Mouse (Mus musculus) myocyte (in vitro differentiated cells): ENCODE measurements at regions not wholly inside any gene's neighbourhood (a gene's known extent, or its start where the extent isn't known, plus 50 kb on each side); places are given as distances from the start of the nearest gene placed in this dataset.

ENCODE experiments used
- H3K27me3 ChIP-seq: one replicate; pipeline ENCODE4 v1.6.1; 2011; ENCODE audit not compliant: control insufficient read depth, insufficient read depth, insufficient read length
- H3K36me3 ChIP-seq: one replicate; pipeline ENCODE4 v1.6.1; 2011; ENCODE audit not compliant: control insufficient read depth, insufficient read depth
- H3K4me2 ChIP-seq: one replicate; pipeline ENCODE4 v1.6.1; 2011; ENCODE audit warnings: low read depth, control low read depth
- H3K4me3 ChIP-seq: one replicate; pipeline ENCODE4 v1.5.1; 2011; ENCODE audit warnings: mild to moderate bottlenecking, control low read depth, moderate library complexity
- H3K79me2 ChIP-seq: one replicate; pipeline ENCODE4 v1.6.1; 2011; ENCODE audit not compliant: control insufficient read depth, insufficient read depth
- H3ac ChIP-seq: one replicate; pipeline ENCODE4 v1.6.1; 2011; ENCODE audit not compliant: control insufficient read depth, insufficient read length
- CEBPB ChIP-seq: IDR thresholded peaks from 2 replicates; pipeline ENCODE4 v1.6.1; 2011; ENCODE audit warnings: mild to moderate bottlenecking, moderate library complexity; ENCODE audit not compliant: poor library complexity, insufficient read depth, severe bottlenecking
- E2F4 ChIP-seq: IDR thresholded peaks from one replicate; pipeline ENCODE4 v1.6.1; 2011; ENCODE audit warnings: mild to moderate bottlenecking, control low read depth, moderate library complexity; ENCODE audit not compliant: insufficient read depth
- MAX ChIP-seq: IDR thresholded peaks from one replicate; pipeline ENCODE4 v1.6.1; 2011; ENCODE audit warnings: low read depth, mild to moderate bottlenecking, control low read depth
- MYOD1 ChIP-seq, 3 experiments: IDR thresholded peaks; one replicate each; pipeline ENCODE4 v1.6.1; 2011; ENCODE audit warnings: control low read depth in 2 of 3, low read depth in 2 of 3, mild to moderate bottlenecking in 2 of 3, moderate library complexity in 1 of 3; ENCODE audit not compliant: insufficient read length in 2 of 3, control insufficient read depth in 1 of 3
- MYOG ChIP-seq, 3 experiments: IDR thresholded peaks; one replicate each; pipeline ENCODE4 v1.6.1; 2011; ENCODE audit warnings: control low read depth in 2 of 3, low read depth in 2 of 3, mild to moderate bottlenecking in 2 of 3; ENCODE audit not compliant: insufficient read length in 2 of 3, control insufficient read depth in 1 of 3, insufficient read depth in 1 of 3
- POLR2A ChIP-seq: IDR thresholded peaks from one replicate; pipeline ENCODE4 v1.6.1; 2011; ENCODE audit warnings: low read depth, mild to moderate bottlenecking, control low read depth, moderate library complexity; ENCODE audit not compliant: insufficient read length
- POLR2AphosphoS2 ChIP-seq: IDR thresholded peaks from one replicate; pipeline ENCODE4 v1.6.1; 2011; ENCODE audit warnings: low read depth, control low read depth; ENCODE audit not compliant: insufficient read length
- REST ChIP-seq: IDR thresholded peaks from one replicate; pipeline ENCODE4 v1.6.1; 2011; ENCODE audit warnings: mild to moderate bottlenecking, control low read depth, moderate library complexity; ENCODE audit not compliant: insufficient read depth, insufficient read length
- SRF ChIP-seq: IDR thresholded peaks from one replicate; pipeline ENCODE4 v1.6.1; 2011; ENCODE audit warnings: low read depth; ENCODE audit not compliant: control insufficient read depth, insufficient read length
- TCF12 ChIP-seq: IDR thresholded peaks from one replicate; pipeline ENCODE4 v1.6.1; 2011; ENCODE audit warnings: mild to moderate bottlenecking, control low read depth; ENCODE audit not compliant: poor library complexity, insufficient read depth, severe bottlenecking
- TCF3 ChIP-seq: IDR thresholded peaks from one replicate; pipeline ENCODE4 v1.6.1; 2011; ENCODE audit warnings: low read depth, control low read depth; ENCODE audit not compliant: insufficient read length
- USF1 ChIP-seq: IDR thresholded peaks from one replicate; pipeline ENCODE4 v1.6.1; 2011; ENCODE audit warnings: low read depth, mild to moderate bottlenecking, control low read depth, moderate library complexity

DNA sequence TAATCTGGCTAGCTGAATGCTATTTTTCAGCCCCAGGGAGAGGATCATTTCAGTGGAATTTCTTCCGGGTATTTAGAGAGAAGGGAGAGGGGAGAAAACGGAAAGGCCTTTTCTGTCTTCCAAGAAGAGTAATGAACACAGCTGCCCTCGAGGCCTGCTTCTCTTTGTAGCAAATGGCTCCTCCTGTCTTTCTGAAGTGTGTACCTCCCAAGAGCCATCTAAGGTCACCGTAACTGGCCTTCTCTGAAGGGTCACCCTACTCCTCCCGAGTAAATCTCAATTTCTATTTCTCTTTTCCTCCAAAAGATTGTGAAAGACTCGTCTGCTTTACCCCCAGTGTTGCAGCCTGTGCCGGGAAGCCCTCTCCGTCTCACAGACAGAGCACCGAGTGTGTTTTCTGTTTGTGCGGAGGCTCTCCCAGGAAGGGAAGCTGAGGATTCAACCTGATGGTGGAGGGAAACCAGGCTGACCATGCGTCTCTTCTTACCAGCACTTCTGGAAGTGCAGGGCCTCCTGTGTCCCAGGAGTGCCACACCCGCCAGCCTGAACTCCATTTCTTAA is 80.6 kb downstream of the Tmx1 start:
- Histone ChIP-seq H3K4me2 (no peak overlapping the region), H3K36me3 (no peaks in the 10 kb centered on the region), H3K79me2 (no peaks in the 10 kb centered on the region), H3K27me3 (no peaks in the 10 kb centered on the region), H3ac (no peak overlapping the region), H3K4me3 (no peak overlapping the region)
- TF ChIP-seq USF1, result no peak
- no peak for TF ChIP-seq MYOG (IDR thresholded peaks at IDR 0.05; ENCODE audit: control insufficient read depth in 1 of 3, insufficient read depth in 1 of 3, insufficient read length in 2 of 3, low read depth in 2 of 3)
- TF ChIP-seq CEBPB, result no peak
- TF ChIP-seq MYOD1 (IDR thresholded peaks at IDR 0.05; ENCODE audit: control insufficient read depth in 1 of 3, insufficient read length in 2 of 3, low read depth in 2 of 3), result no peak
- no peak for TF ChIP-seq MAX
- TF ChIP-seq E2F4, result no peak
- TF ChIP-seq SRF, result no peak
- no peak for TF ChIP-seq REST
- no peak for TF ChIP-seq TCF12
- TF ChIP-seq TCF3, result no peak
- TF ChIP-seq POLR2AphosphoS2, result no peak
- no peak for TF ChIP-seq POLR2A

- Histone ChIP-seq H3ac (no peak overlapping the region), H3K36me3 (no peaks in the 10 kb centered on the region), H3K79me2 (no peaks in the 10 kb centered on the region), H3K4me3 (no peak overlapping the region), H3K27me3 (no peaks in the 10 kb centered on the region), H3K4me2 (no peak overlapping the region)
- TF ChIP-seq TCF12 (no peak), POLR2AphosphoS2 (no peak), E2F4 (no peak), MYOG (IDR thresholded peaks at IDR 0.05; ENCODE audit: control insufficient read depth in 1 of 3, insufficient read depth in 1 of 3, insufficient read length in 2 of 3, low read depth in 2 of 3) (no peak), REST (no peak), POLR2A (no peak), SRF (no peak), USF1 (no peak), MYOD1 (IDR thresholded peaks at IDR 0.05; ENCODE audit: control insufficient read depth in 1 of 3, insufficient read length in 2 of 3, low read depth in 2 of 3) (no peak), TCF3 (no peak), CEBPB (no peak), MAX (no peak)
These were observed 86.2 kb downstream of the Tmx1 start for GRCm38 (mm10) chr12:70539124-70539523.

GRCm38 (mm10) chr12:70539856-70540255 is 87.0 kb downstream of the Tmx1 start:
- H3K79me2 ChIP-seq, result no peaks in the 10 kb centered on the region
- TF ChIP-seq TCF12 (no peak), REST (no peak), MYOD1 (IDR thresholded peaks at IDR 0.05; ENCODE audit: control insufficient read depth in 1 of 3, insufficient read length in 2 of 3, low read depth in 2 of 3) (no peak), POLR2A (no peak), USF1 (no peak), MYOG (IDR thresholded peaks at IDR 0.05; ENCODE audit: control insufficient read depth in 1 of 3, insufficient read depth in 1 of 3, insufficient read length in 2 of 3, low read depth in 2 of 3) (no peak), CEBPB (no peak), TCF3 (no peak), MAX (no peak), E2F4 (no peak), POLR2AphosphoS2 (no peak), SRF (no peak)
- H3ac ChIP-seq, result no peak overlapping the region
- no peak overlapping the region for H3K4me2 ChIP-seq
- no peak overlapping the region for H3K4me3 ChIP-seq
- no peaks in the 10 kb centered on the region for H3K36me3 ChIP-seq
- no peaks in the 10 kb centered on the region for H3K27me3 ChIP-seq

DNA sequence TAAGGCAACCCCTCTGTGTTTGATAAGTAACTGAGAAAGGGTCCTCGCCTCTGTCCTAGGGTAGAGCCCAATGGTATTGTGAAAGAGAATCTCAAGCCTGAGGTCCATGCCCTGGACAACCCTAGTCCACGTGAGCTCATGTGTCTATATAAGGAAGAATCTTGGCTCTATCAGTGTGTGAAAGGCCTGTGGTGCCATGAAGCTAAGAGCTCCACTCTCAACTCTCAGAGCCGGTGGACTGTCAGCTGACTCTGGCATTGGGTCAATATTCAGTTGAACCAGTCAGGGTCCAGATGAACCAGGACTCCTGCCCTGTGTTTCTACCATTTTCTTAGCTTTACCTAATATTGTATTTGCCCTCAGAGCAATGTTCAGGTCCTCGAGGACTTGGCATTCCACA is 88.5 kb downstream of the Tmx1 start:
- H3K79me2 ChIP-seq, result no peaks in the 10 kb centered on the region
- no peak overlapping the region for H3K4me3 ChIP-seq
- no peaks in the 10 kb centered on the region for H3K27me3 ChIP-seq
- H3K4me2 ChIP-seq, result no peak overlapping the region
- TF ChIP-seq POLR2AphosphoS2 (no peak), POLR2A (no peak), TCF12 (no peak), MYOG (IDR thresholded peaks at IDR 0.05; ENCODE audit: control insufficient read depth in 1 of 3, insufficient read depth in 1 of 3, insufficient read length in 2 of 3, low read depth in 2 of 3) (no peak), USF1 (no peak), TCF3 (no peak), E2F4 (no peak), MYOD1 (IDR thresholded peaks at IDR 0.05; ENCODE audit: control insufficient read depth in 1 of 3, insufficient read length in 2 of 3, low read depth in 2 of 3) (no peak), MAX (no peak)
- H3ac ChIP-seq, result no peak overlapping the region
- H3K36me3 ChIP-seq, result no peaks in the 10 kb centered on the region
